ENCODE assay signal across 8 mouse cellular contexts in the genomic region with DNA sequence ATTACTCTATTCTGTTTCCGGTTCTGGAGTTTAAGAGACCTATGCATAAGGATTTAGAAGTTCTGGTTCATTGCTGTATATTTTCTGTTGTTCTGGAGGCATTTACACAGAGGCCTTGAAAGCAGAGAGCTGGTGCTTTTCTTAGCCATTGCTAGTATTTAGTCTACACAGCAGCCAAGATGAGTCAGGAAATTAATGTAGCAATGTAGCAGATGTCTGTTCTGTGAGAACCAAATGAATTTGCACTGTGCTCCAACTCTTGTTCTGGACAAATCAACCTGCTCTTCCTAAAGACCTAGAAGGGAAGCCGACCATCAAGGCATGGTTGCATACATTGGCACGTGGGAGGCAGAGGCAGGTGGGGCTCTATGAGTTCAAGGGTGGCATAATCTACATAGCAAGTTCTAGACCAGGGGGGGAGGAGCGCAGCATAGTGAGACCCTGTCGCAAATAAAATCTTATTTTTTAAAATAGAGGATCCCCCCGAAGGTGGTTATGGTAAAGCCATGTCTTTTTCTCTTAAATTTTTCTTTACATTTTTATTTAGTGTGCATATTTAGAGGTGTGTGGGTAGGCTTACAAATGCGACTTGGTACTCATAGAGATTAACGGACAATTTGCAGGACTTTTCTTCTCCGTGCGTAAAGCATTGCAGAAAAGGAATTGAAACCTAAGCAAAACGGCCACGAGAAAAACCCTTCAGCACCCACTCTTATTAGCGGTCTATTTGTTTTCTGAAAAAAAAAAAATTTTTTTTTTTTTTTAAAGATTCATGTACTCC. TPM values are rescaled to one million over a fixed set of nuclear protein-coding genes. Genes with fewer than 3 reads are reported as not detected.
DNase-seq lines count a peak whose midpoint lies in the region; ATAC-seq and TF ChIP-seq lines count a peak whose summit lies in the region.

No protein-coding gene starts in this region.

- WGBS in embryonic facial prominence, embryonic 14.5 days = 65% methylated on average over 13 of the region's 13 CpGs
- WGBS in intestine, postnatal 0 days = 70% methylated on average over 13 of the region's 13 CpGs
- WGBS in neural tube, embryonic 12.5 days = 75% methylated on average over 13 of the region's 13 CpGs

- H3K4me2 ChIP-seq in embryonic facial prominence, embryonic 14.5 days (ENCODE audit: low read depth, low read length) = peak overlapping the region; percentile 88
- H3K4me2 ChIP-seq in intestine, postnatal 0 days (replicated peaks; ENCODE audit: low read depth) = peak overlapping the region; percentile 100
- H3K4me2 ChIP-seq in neural tube, embryonic 12.5 days (replicated peaks) = peak overlapping the region; percentile 75

- no peak for ATAC-seq in embryonic facial prominence, embryonic 14.5 days (ENCODE audit: low read depth)
- ATAC-seq in intestine, postnatal 0 days = no peak
- ATAC-seq in neural tube, embryonic 12.5 days (ENCODE audit: low FRiP score, low read depth) = no peak

- peak overlapping the region; percentile 97 for H3K9ac ChIP-seq in embryonic facial prominence, embryonic 14.5 days (ENCODE audit: low read depth, low read length)
- H3K9ac ChIP-seq in intestine, postnatal 0 days (ENCODE audit: low read depth, low read length) = peak overlapping the region; percentile 76
- H3K9ac ChIP-seq in neural tube, embryonic 12.5 days = 0 out of 2 replicates have a peak overlapping the region, but pooled peaks have one; percentile 66

- DNase-seq in left cerebral cortex, postnatal 25 days (ENCODE audit: low spot score in 2 of 2) = peak; percentile 30 to 73
- no peak for DNase-seq in left cerebral cortex, postnatal 10 days (ENCODE audit: extremely low spot score in 1 of 2, low spot score in 2 of 2)
- no peak for DNase-seq in embryonic facial prominence, embryonic 14.5 days (ENCODE audit: low spot score)
- no peak for DNase-seq in yolk sac, embryonic 10.5 days (ENCODE audit: low spot score)
- no peak for DNase-seq in gastrocnemius, adult 18-20 months (ENCODE audit: low spot score)
- no peak for DNase-seq in kidney, postnatal 14 days

- intact Hi-C loops in left cerebral cortex, postnatal 25 days (cut with DNase I) = no loop called here
- intact Hi-C loops in left cerebral cortex, postnatal 10 days (cut with DNase I) = no loop called here

- H3K4me1 ChIP-seq in embryonic facial prominence, embryonic 14.5 days (ENCODE audit: control insufficient read depth, insufficient read depth, low read length) = peaks cover 7% of the 10 kb centered on the region
- no peaks in the 10 kb centered on the region for H3K4me1 ChIP-seq in intestine, postnatal 0 days (replicated peaks; ENCODE audit: control insufficient read depth, insufficient read depth, low read length)
- peaks cover 9% of the 10 kb centered on the region for H3K4me1 ChIP-seq in neural tube, embryonic 12.5 days

- no peak overlapping the region for H3K27ac ChIP-seq in embryonic facial prominence, embryonic 14.5 days (replicated peaks; ENCODE audit: low read depth, low read length)
- H3K27ac ChIP-seq in intestine, postnatal 0 days (ENCODE audit: low read depth, low read length) = no peak overlapping the region
- no peak overlapping the region for H3K27ac ChIP-seq in neural tube, embryonic 12.5 days

- H3K27me3 ChIP-seq in embryonic facial prominence, embryonic 14.5 days (replicated peaks; ENCODE audit: control insufficient read depth, insufficient read depth, low read length) = no peaks in the 10 kb centered on the region
- no peaks in the 10 kb centered on the region for H3K27me3 ChIP-seq in intestine, postnatal 0 days (replicated peaks; ENCODE audit: control insufficient read depth, insufficient read depth, low read length)
- no peaks in the 10 kb centered on the region for H3K27me3 ChIP-seq in neural tube, embryonic 12.5 days (replicated peaks)

- H3K9me3 ChIP-seq in embryonic facial prominence, embryonic 14.5 days (ENCODE audit: control insufficient read depth, low read length) = no peaks in the 10 kb centered on the region
- H3K9me3 ChIP-seq in intestine, postnatal 0 days (ENCODE audit: control insufficient read depth) = no peaks in the 10 kb centered on the region
- no peaks in the 10 kb centered on the region for H3K9me3 ChIP-seq in neural tube, embryonic 12.5 days

- peaks cover 9% of the 10 kb centered on the region for H3K36me3 ChIP-seq in embryonic facial prominence, embryonic 14.5 days (ENCODE audit: control insufficient read depth, insufficient read depth, low read length)
- H3K36me3 ChIP-seq in intestine, postnatal 0 days (ENCODE audit: control insufficient read depth, insufficient read depth) = no peaks in the 10 kb centered on the region
- H3K36me3 ChIP-seq in neural tube, embryonic 12.5 days = 0 out of 2 replicates have a peak, but pooled peaks cover 3% of the 10 kb centered on the region

- no peak for TF ChIP-seq CTCF in intestine, postnatal 0 days (IDR thresholded peaks at IDR 0.05; ENCODE audit: low read depth)

- H3K4me3 ChIP-seq in embryonic facial prominence, embryonic 14.5 days (ENCODE audit: low read depth, low read length) = peak overlapping the region; percentile 86
- peak overlapping the region; percentile 87 for H3K4me3 ChIP-seq in intestine, postnatal 0 days (ENCODE audit: low read depth, low read length)
- H3K4me3 ChIP-seq in neural tube, embryonic 12.5 days = no peak overlapping the region; the same call in 1 of the 2 replicates

RNA-seq across cellular contexts. Expression of gene Hells, which starts 1.1 kb away (rescaled TPM):
- 1 to 10 TPM; 4.1 to 4.8 TPM for total RNA-seq in left cerebral cortex, postnatal 25 days (2021)
- total RNA-seq in left cerebral cortex, postnatal 10 days (2021) = 1 to 10 TPM; 6.0 to 6.1 TPM
- 35.4 and 39.3 TPM in 2 replicates for polyA plus RNA-seq in embryonic facial prominence, embryonic 14.5 days (2014; fragmentation: Nextera tagmentation; extraction: Ambion mirVana)
- polyA plus RNA-seq in intestine, postnatal 0 days (2015; fragmentation: Nextera tagmentation; extraction: Ambion mirVana) = 14.6 and 18.7 TPM in 2 replicates
- 39.8 and 45.2 TPM in 2 replicates for polyA plus RNA-seq in neural tube, embryonic 12.5 days (2016; fragmentation: Nextera tagmentation; extraction: Ambion mirVana)
- total RNA-seq in gastrocnemius, adult 18-20 months (2021) = under 1 TPM; 0.28 to 0.87 TPM

Comparison
In these comparisons a context has a peak if more than half of its experiments do, and no peak if none do; other contexts are left out.
1. DNase-seq: peak in left cerebral cortex, postnatal 25 days (2 of 2); none in left cerebral cortex, postnatal 10 days (0 of 2), embryonic facial prominence, embryonic 14.5 days (single experiment), yolk sac, embryonic 10.5 days (single experiment), gastrocnemius, adult 18-20 months (single experiment) and kidney, postnatal 14 days (single experiment).
2. Peak in every context shown above with its lines, with median percentiles within 50 percentile points of each other: H3K4me2 ChIP-seq and H3K9ac ChIP-seq.